Mouse (Mus musculus) monocyte, adult 59 days (primary cell): ENCODE results near the gene Unc93b1. TPM values are rescaled to one million over a fixed set of nuclear protein-coding genes. Genes with fewer than 3 reads are reported as not detected.

Experiments used
- total RNA-seq, 2 experiments: library from RNA; stranded (reverse); gene quantifications; one replicate each; pipeline ENCODE4 v1.2.4; 2023

The Unc93b1 gene
- 100 to 1,000 TPM; 733 to 761 TPM for total RNA-seq

DNA sequence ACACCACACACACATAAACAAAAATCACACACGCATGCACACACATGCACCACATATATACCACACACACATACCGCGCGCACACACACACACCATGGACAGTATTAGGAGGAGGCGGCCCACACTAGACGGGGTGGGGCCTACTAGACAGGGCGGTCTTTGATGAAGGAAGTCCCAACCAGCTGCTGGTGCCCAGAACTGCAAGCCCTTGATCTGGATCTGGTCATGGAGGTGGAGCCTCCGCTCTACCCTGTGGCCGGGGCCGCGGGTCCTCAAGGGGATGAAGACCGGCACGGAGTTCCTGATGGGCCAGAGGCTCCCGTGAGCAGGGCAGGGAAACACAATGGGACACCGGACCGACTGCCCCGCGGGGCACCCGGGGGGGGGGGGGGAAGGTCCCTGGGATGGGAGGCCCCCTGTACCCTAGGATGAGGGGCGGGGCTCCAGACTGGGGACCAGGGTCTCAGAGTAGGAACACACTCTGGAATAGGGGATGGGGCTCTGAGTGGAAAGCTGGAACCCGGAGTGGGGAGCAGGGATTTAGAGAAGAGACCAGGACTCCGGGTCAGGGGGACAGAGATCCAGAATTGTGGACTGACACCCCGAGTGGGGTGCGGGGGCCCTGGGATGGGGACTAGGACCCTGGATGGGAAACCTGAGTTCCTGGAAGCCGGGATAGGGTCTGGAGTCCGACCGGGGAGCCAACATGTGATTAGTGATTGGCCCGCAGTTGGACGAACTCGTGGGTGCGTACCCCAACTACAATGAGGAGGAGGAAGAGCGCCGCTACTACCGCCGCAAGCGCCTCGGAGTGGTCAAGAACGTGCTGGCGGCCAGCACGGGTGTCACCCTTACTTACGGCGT is at the start of gene Unc93b1:
Gene Unc93b1 (plus strand): TSS at position 155 of the 864 bp plus-strand sequence.

DNA sequence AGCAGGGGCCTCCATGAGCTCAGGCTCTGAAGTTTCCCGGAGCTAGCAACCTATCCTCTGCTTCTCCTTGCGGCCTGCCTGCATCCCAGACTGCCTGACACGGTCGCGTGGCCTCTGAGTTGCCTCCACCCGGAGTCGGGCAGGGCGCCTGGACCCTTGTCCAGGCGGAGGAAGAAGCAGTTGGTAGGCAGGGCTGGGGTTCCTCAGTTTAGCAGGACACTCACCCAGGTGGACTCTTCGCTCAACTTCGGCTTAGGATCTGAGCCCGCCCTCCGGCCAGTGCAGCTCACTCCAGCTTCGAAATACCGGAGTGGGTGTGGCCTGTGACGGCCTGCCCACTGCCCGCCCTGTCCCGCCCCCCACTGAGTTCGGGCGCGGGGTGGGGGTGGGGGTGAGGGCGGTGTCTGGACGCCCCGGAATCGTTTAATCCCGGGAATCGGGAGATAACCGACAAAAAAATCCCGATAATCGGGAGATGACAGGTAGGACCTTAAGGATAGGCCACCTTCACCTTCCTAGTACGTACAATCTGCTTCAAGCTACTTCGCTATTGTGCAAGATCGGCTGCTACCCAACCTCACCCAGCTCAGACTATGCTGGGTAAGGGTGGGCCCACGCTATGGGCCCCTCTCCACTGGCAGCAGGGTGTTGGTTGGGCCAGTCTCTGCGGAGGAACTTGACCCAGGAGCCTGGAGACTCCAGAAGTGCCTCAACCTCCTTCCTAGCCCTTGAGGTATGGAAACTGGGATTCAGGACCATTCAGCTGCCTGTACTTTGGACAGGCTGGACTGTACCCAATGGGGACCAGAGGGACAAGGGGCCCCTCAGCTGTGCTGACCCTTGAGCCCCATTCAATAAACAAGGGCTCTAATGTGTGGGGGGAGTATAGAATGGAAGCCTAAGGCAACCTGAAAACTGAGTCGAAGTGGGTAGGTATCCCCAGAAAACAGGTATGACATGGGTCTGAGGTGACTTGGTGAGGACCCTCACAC is 27.9 kb upstream of the Unc93b1 start, which contains the start of gene Tcirg1:
Gene Tcirg1 (minus strand): TSS at position 339 of the 992 bp plus-strand sequence.

DNA sequence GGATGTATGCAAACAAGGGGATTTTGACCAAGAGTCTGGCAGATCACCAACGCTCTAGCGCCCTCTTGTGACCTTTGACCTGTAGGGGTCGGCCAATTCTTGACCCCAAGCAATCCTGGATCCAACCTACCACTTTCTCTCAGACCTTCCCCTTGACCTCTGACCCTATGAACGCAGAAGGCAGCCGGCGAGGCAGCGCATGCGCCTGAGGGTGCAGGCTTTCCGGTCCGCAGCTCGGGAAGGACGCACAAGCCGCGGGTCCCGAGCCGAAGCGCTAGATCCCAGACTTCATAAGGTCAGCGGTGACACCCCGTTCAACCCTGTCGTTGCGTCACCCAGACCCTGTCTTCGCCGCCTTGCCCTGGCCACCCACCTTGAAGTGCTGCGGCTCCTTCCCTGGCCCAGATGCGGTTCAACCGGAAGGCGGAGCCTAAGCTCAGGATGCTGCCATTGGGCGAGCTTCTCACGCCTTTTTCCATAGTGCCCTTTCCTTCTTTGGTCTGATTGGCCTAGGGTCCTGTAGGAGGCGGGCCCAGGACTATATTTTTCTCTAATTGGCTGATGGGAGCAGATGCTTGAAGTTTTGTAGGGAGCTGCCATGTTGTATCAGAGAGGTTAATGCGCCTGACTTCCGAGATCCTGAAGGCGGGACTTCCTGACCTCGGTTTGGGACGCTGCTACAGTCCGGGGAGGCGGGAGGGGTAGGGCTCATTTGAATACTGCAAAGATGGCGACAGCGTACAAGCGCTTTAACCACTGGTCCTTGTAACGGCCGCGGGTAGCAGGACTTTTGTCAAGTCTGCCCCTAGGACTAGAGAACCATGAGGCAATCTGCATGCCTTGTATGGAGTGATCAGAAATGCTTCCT is 22.4 kb upstream of the Unc93b1 start, which contains the start of gene Ndufs8:
Gene Ndufs8 (minus strand): TSS at position 438 of the 868 bp plus-strand sequence.

DNA sequence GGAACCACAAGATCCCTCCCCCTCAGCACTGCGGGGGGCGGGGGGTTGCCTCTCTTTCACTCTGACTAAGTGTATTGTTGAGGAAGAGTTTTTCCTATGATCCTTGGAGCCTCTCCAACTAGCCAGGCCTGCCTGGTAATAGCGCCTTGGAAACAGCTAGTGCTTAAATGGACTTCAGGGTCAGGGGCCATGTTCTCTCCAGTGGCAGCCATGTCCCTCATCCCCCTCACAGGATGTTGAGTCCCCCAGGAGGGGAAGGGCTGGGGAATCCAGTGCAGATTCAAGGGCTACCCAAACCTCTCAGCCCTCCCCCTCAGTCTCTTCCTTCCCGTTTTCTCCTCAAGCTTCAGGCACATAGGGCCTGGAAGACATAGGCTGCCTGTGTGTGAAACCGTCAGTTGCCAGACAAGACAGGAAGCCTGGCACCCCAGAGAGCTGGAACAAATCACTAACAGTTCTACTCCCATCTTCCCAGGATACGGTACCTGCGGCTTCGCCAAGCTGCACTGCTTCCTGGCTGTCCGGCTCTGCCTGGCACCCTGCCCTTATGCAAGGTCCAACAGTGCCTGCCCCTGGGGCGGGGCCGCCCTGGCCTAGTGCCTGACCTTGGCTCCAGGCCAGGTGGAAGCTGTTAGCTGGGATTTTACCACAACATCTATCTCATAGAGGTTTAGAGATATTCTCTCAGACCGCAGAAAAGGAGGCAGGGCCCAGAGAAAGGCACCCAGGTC is 5.6 kb upstream of the Unc93b1 start, which contains the start of gene Aldh3b1:
Gene Aldh3b1 (minus strand): TSS at position 598 of the 731 bp plus-strand sequence.

DNA sequence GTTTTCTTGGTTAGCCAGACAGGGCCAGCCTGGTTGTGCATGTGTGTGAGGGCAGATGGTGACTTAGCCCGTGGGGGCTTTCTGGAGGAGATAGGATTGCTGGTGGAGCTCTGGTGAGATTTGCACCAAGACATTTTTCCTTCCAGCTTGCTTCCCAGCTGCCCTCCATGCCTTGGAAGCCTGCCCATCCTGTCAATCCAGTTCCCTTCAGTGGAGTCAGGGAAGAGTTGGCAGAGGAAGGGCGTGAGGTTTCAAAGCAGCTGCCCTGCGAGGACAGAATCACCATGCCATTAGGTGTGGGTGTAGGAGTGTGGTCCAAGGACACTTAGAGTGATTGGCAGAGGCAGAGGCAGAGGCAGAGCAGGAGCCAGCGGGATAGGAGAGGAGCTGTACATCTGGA is 23.5 kb downstream of the Unc93b1 start, which contains the start of gene Aldh3b3:
Gene Aldh3b3 (plus strand): TSS at position 176 of the 400 bp plus-strand sequence.

DNA sequence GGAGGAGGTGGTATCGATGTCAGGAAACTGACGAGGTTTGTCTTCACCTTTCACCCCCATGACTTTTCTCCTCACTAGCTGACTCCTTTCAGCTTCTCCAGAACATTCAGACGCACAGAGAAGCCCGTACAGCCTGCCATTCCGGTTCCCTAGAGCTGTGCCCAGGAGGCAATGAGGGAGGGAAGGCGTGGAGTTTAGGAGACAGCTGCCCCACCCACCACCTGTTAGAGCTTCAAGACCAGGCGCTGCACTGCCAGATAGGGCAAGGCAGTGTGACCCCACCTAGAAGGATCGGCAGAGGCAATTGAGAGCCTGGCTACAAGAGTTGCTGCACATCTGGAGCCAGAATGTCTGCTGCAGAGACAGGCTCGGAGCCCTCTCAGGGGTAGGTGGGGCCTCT is 37.2 kb downstream of the Unc93b1 start, which contains the start of gene Aldh3b2:
Gene Aldh3b2 (plus strand): TSS at position 100 of the 400 bp plus-strand sequence.

DNA sequence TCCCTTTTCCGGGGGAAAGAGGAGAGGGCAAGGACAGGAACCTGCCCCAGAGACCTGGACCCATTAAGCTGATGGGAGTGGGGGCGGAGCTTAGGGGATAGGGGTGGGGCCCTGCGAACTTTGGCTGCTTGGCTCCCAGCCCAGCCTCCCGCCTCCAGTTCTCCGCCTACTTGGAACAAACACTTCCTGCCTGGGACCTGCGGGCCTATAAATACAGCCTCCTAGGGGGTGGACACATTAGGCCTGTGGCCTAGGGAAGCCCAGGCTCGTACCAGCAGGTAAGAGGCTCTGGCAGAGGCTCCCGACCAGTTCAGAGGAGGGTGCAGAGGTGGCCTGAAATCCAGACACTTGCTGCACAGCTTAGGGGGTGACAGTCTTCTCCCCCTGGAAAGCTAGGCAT is 51.3 kb downstream of the Unc93b1 start, which contains the start of gene Acy3:
Gene Acy3 (plus strand): TSS at position 237 of the 400 bp plus-strand sequence.

DNA sequence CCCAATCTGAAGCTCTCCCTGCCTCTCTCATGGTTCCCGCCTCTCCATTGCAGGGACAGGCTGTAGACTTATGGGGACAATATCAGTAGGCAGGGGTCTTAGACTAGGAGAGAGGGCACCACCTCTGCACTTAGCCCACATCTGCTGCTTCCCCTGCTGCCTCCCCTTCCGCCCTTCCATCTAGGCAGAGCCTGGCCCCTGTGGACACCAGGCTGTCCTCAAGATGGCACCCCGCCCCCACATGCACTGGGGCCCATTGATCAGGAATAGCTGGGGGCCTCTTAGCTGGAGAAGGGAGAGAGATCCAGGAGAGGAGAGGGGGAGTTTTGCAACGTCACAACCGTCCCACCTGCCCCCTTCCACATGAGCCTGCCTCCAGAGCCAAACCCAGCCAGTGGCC is 57.4 kb downstream of the Unc93b1 start, which contains the start of gene Tbx10:
Gene Tbx10 (plus strand): TSS at position 337 of the 400 bp plus-strand sequence.

Other genes with a start within 250 kb of the Unc93b1 start
- gene Lrp5, start 248.6 kb upstream of the Unc93b1 start, total RNA-seq: 10 to 100 TPM; 74.0 to 79.6 TPM
- 10 to 100 TPM in 1 of 2 experiments, 1 to 10 TPM in 1; 9.4 to 10.4 TPM for gene 1810055G02Rik, start 226.9 kb upstream of the Unc93b1 start, total RNA-seq
- gene Kmt5b, start 167.8 kb upstream of the Unc93b1 start, total RNA-seq: 10 to 100 TPM; 80.3 to 96.8 TPM
- gene Chka, start 83.4 kb upstream of the Unc93b1 start, total RNA-seq: 10 to 100 TPM; 72.2 to 84.5 TPM
- gene Tcirg1, start 28.1 kb upstream of the Unc93b1 start, total RNA-seq: 100 to 1,000 TPM; 482 to 489 TPM
- gene Ndufs8, start 22.4 kb upstream of the Unc93b1 start, total RNA-seq: 10 to 100 TPM; 86.9 to 96.9 TPM
- 10 to 100 TPM; 87.1 to 88.5 TPM for gene Aldh3b1, start 5.4 kb upstream of the Unc93b1 start, total RNA-seq
- under 1 TPM; 0.33 to 0.52 TPM for gene Aldh3b3, start 23.5 kb downstream of the Unc93b1 start, total RNA-seq
- gene Aldh3b2, start 37.1 kb downstream of the Unc93b1 start, total RNA-seq: 1 to 10 TPM; 4.2 to 6.3 TPM
- not detected for gene Acy3, start 51.4 kb downstream of the Unc93b1 start, total RNA-seq
- gene Tbx10, start 57.6 kb downstream of the Unc93b1 start, total RNA-seq: not detected
- gene Nudt8, start 65.4 kb downstream of the Unc93b1 start, total RNA-seq: 10 to 100 TPM in 1 of 2 experiments, 1 to 10 TPM in 1; 8.0 to 14.1 TPM
- gene Gm49405, start 65.4 kb downstream of the Unc93b1 start, total RNA-seq: 1 to 10 TPM; 1.5 to 1.6 TPM
- 1 to 10 TPM; 2.5 to 4.8 TPM for gene Doc2g, start 68.1 kb downstream of the Unc93b1 start, total RNA-seq
- 10 to 100 TPM; 58.0 to 65.5 TPM for gene Ndufv1, start 77.6 kb downstream of the Unc93b1 start, total RNA-seq
- gene Gstp1, start 102.8 kb downstream of the Unc93b1 start, total RNA-seq: 100 to 1,000 TPM; 150 to 173 TPM
- gene Gstp2, start 110.8 kb downstream of the Unc93b1 start, total RNA-seq: 10 to 100 TPM; 15.3 to 58.8 TPM
- gene Gstp3, start 124.4 kb downstream of the Unc93b1 start, total RNA-seq: 1 to 10 TPM; 6.8 to 7.6 TPM
- not detected for gene Cabp2, start 146.4 kb downstream of the Unc93b1 start, total RNA-seq
- 100 to 1,000 TPM; 250 to 306 TPM for gene Cdk2ap2, start 162.0 kb downstream of the Unc93b1 start, total RNA-seq
- gene Pitpnm1, start 164.8 kb downstream of the Unc93b1 start, total RNA-seq: 100 to 1,000 TPM; 399 to 422 TPM
- gene Aip, start 190.7 kb downstream of the Unc93b1 start, total RNA-seq: 100 to 1,000 TPM; 105 to 131 TPM
- under 1 TPM; 0.31 to 0.43 TPM for gene Gpr152, start 204.6 kb downstream of the Unc93b1 start, total RNA-seq
- 10 to 100 TPM in 1 of 2 experiments, 1 to 10 TPM in 1; 5.6 to 10.1 TPM for gene Cabp4, start 208.8 kb downstream of the Unc93b1 start, total RNA-seq
- gene Coro1b, start 213.4 kb downstream of the Unc93b1 start, total RNA-seq: 100 to 1,000 TPM; 435 to 477 TPM
- 10 to 100 TPM; 13.1 to 17.2 TPM for gene Ptprcap, start 218.4 kb downstream of the Unc93b1 start, total RNA-seq
- 10 to 100 TPM; 41.7 to 47.8 TPM for gene Rps6kb2, start 228.2 kb downstream of the Unc93b1 start, total RNA-seq
- gene Carns1, start 240.3 kb downstream of the Unc93b1 start, total RNA-seq: 1 to 10 TPM; 5.7 to 6.3 TPM